Mouse (Mus musculus) granulocyte monocyte progenitor cell, adult 5-6 weeks (primary cell): ENCODE measurements around the gene Gm21915. TPM values are rescaled to one million over a fixed set of nuclear protein-coding genes. Genes with fewer than 3 reads are reported as not detected.

Source experiments
- ATAC-seq: replicated peaks from 2 replicates; pipeline ENCODE4 v1.8.0; 2016; ENCODE audit warnings: mild to moderate bottlenecking, moderate TSS enrichment, inconsistent platforms; ENCODE audit not compliant: poor library complexity, severe bottlenecking
- total RNA-seq, 2 experiments: library from RNA; stranded (forward) in 1 of 2; stranded (reverse) in 1 of 2; fragments of 200-712, 200-1000 nt in 1 of 2; fragments of >200 nt in 1 of 2; fragmentation: Nextera tagmentation in 1 of 2; gene quantifications; 2 replicates each; pipeline ENCODE4 v1.2.3; 2014 to 2017

Gene Gm21915
- total RNA-seq, 2 experiments from 2014 or later, result not detected

- 0 out of 2 replicates have a peak, but pooled peaks have one; percentile 33 for ATAC-seq
Observed at GRCm38 (mm10) chr9:40652757-40653156, 17.7 kb upstream of the Gm21915 start.

DNA sequence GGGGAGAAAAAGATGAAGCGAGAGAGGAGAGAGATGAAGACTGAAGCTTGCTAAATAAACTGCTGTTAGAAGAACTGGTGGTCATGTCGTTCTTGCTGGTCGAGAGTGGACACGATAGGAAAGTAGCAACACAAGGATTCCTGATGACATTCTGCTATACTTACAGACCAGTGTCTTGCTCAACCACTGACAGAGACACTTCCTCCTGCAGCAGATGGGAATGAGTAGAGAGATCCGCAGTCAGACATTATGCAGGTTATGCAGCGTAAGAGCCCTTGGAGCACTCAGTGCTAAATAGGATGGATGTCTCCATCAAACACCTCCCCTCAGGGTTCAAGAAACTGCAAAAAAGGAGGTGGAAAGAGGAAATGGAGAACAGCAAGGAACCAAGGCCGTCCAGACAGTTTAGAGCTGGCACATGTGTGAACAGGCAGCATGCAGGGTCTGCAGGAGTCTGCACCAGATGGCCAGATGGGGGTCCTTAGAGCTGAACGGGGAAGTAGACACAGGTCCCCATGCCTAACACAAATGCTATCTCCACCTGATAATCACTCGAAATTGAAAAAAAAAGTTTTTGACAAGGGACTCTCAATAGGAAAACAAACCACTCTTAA is 4.1 kb upstream of the Gm21915 start:
- ATAC-seq, result peak; percentile 94

GRCm38 (mm10) chr9:40671323-40671930 is 1.0 kb downstream of the Gm21915 start:
- ATAC-seq, result no peak

DNA sequence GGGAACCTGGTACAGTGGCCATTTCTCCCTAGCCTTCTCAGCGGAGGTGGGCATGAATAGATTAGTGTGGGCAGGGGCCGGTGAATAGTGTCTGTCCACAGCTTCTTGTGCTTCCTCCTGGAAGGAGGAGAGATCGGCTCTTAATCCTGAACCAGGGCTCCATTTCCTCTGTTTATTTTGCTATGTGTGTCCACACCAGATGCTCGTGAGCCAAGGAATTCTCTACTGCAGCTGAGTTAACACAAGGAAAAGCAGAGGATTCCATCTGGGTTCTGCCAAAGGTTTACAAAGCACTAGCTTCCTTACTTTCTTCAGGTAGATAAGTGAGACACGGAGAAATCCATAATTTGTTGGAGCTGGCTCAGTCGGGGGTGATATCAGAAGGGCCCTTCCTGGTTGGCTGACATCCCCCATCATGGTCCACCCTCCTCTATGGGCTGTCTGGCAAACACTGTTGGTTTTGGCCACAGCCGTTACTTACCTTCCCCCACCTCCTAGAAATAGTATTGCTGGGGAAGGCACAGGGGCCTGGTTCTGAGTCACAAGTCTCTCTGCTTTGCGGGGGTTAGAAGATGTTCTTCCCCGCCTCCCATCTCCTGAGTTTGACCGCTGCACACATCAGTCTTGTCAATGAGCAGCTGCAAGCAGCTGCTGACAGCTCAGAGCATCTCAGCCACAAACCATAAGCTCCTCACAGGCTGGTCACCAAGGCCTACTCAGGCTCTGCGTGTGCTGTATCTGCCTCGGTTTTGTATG is 5.0 kb downstream of the Gm21915 start:
- ATAC-seq, result no peak

DNA sequence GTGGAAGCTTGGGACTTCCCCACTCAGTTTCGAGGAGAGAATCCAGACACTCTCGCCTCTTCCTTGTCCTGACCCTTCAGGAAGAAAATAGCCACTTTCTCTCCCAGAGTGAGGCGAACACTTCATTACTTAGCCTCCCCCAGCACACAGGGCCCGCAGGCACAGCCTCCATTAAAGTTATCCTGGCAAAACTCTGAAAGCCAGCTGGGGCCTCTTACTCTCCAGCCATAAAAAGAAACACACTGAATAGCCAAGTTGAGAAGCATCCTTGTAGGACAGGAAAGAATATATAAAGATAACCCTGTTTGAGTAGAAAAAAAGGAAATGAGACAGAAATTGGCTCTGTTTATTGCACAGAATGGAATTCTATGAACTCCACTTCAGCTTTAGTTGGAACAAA is 8.2 kb downstream of the Gm21915 start:
- no peak for ATAC-seq

- peak; percentile 43 for ATAC-seq
Observed at GRCm38 (mm10) chr9:40685801-40686420, 15.5 kb downstream of the Gm21915 start, which contains the start of gene Clmp. Gene Clmp, plus strand, starts transcription at chr9:40685962.

GRCm38 (mm10) chr9:40686421-40686899 is 16.0 kb downstream of the Gm21915 start:
- ATAC-seq, result no peak

- ATAC-seq, result no peak
Observed at GRCm38 (mm10) chr9:40687053-40687452, 16.6 kb downstream of the Gm21915 start.

GRCm38 (mm10) chr9:40687553-40687952 is 17.1 kb downstream of the Gm21915 start:
- no peak for ATAC-seq

DNA sequence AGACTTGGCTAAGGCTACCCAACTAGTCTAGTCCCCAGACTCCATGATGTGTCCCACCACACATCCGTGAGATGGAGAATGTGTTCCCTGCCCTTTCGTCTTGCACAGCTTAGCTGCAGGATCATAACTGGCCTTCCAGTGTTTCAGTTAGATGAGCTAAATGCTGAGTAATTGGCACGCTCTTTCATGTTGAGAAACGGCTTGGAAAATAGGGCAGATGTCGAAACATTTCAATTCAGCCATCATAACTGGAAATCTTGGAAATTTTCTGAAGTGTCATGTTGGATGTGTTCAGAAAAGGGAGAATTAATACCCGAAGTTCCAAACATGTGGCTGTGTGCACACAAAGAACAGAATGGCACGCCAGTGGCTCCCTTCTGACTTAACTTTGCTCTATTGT is 20.1 kb downstream of the Gm21915 start:
- ATAC-seq, result no peak

DNA sequence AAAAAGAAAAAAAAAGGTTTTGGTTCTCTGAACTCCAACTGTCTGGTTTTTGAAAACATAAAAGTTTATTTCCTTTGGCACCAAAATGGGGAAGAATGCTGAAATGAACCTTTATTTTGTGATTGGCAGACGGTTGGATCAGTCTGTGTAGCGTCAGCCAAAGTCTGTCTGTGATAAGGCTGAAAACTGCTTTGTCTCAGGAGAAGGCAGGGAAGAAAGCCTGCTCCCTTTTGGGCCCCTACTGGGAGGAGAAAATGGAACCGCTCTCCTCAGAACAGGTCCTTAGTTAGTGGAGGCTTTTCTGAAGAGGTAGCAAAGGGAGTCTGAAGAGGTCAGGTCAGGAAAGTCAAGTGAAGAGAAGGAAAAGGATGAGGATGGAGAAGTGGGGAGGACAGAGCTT is 22.6 kb downstream of the Gm21915 start:
- no peak for ATAC-seq

DNA sequence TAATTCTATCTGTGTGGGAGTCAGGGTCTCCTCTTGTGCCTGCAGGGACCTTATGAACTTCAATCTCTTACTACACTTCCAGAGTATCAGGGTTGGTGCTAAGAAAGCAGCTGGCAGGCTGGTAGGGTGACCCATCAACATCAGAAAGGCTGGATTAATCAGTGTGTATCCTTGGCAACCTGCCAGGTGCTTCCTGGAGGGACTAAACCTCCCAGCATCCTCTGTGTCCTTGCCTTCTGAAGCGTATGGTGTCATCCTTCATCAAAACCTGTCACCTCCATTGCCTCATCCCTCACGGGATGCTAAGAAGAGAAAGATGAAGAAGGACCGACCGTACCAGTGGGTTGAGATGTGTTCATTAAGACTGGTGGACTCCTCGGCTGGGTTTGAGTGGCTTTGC is 23.4 kb downstream of the Gm21915 start:
- ATAC-seq, result no peak

- no peak for ATAC-seq
Observed at GRCm38 (mm10) chr9:40694284-40694683, 23.9 kb downstream of the Gm21915 start.

- no peak for ATAC-seq
Observed at GRCm38 (mm10) chr9:40696086-40696485, 25.7 kb downstream of the Gm21915 start.

DNA sequence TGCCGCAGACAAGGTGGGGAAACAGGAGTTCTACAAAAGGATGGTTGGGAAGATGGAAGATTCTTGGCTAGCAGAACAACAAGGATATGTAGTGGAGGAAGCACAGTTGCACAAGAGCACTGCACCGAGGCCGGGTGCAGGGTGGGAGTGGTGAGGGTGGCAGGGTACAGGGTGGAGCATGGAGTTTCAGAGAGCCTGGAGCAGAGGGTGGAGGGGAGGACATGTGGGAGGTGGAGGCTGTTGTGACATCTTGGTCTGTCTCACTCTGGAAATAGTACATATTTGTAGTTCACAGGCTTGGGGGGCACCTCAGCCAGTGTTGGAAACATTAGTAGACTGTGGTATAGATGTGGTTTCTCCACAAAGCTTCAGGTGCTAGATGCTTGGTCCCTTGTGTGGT is 28.8 kb downstream of the Gm21915 start:
- ATAC-seq, result peak; percentile 91

DNA sequence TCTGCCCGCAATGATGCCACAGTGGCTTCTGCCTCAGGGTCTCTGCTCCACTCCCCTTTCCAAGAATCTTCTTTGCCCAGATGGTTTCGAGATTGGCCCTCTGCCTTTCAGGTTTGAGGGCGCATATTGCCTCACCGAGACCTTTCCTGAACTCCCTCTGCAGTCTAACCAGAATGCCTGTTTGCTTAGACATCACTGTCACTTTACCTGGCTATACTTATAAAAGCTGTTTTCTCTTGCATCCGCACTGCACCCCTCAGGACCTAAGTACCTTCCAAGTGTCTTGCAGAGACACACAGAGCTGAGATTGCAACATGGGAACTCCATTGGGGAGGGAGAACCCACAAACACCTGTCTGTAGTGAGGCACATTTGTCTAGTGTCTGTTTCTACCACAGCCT is 29.8 kb downstream of the Gm21915 start:
- no peak for ATAC-seq

- ATAC-seq, result no peak
Observed at GRCm38 (mm10) chr9:40704364-40705276, 34.2 kb downstream of the Gm21915 start.

GRCm38 (mm10) chr9:40708448-40709140 is 38.2 kb downstream of the Gm21915 start:
- ATAC-seq, result no peak

GRCm38 (mm10) chr9:40709141-40709537 is 38.7 kb downstream of the Gm21915 start:
- ATAC-seq, result no peak
